Mouse (Mus musculus) layer of hippocampus, postnatal 14 days (tissue): ENCODE results near the gene 4931409K22Rik. TPM values are rescaled to one million over a fixed set of nuclear protein-coding genes. Genes with fewer than 3 reads are reported as not detected.

ENCODE experiments used
- DNase-seq, 2 experiments: peaks; one replicate each; pipeline ENCODE4 v3.0.0; 2021 to 2022; ENCODE audit warnings: low spot score in 2 of 2, mixed read lengths in 1 of 2
- long read RNA-seq, 2 experiments: library from polyadenylated mRNA; stranded (forward); transcript quantifications; one replicate each; pipeline ENCODE4 v2.0.0; 2021
- total RNA-seq, 2 experiments: library from RNA; stranded (reverse); gene quantifications; 2 replicates each; pipeline ENCODE4 v1.2.3; 2021

The 4931409K22Rik gene
- not detected for total RNA-seq
- long read RNA-seq, experiment 1, result 0 reads
- long read RNA-seq, experiment 2, result 0 reads

DNA sequence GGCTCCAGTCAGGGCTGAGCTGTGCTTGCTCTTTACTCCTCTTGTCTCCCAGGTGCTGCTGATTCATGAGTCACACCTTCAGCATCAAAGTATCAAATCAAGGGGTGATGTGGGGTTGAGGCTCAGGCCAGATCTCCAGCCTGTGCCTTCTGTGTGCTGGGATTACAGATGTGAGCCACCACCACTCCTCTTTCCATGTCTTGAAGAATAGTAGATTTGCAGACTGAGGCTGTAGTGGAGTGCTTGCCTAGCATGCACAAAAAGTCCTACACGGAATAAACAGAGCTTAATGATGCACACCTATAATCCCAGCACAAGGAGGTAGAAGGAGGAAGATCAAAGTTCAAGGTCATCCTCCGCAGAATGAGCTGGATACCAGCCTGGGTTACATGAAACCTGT lies at the start of gene 4931409K22Rik:
Gene 4931409K22Rik (minus strand): TSS at position 101 of the 400 bp plus-strand sequence.
- DNase-seq, result no peak

DNA sequence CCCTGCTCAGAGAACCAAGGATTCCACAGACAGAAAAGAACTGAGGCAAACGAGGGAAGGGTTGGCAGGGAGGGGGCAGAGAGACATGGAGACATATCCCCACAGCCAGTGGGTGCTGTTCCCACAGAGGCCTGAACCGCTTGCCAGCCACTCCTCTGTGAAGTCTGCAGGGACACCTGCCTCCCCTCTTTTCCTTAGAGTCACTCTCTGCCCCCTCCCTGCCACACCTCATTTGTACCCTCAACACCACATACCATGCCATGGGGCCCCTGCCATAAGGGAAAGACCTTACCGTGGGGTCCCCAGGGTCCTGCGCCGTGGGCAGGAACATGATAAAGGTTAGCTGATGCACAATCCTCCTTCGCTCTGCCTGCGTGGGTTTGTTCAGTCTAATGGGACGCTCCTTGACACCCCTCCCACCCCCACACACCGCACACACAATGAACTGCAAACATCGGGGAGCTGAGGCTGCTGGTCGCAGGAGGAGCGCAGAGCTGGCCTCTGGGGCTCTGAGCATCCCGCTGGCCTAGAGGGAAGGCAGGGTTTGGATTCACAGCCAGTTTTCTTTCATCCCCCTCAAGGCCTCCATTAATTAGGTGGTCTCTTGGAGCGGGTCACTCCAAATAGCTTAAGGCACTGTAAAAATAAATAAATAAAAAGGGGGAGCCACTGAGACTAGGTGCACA lies 49.5 kb upstream of the 4931409K22Rik start:
- no peak for DNase-seq

DNA sequence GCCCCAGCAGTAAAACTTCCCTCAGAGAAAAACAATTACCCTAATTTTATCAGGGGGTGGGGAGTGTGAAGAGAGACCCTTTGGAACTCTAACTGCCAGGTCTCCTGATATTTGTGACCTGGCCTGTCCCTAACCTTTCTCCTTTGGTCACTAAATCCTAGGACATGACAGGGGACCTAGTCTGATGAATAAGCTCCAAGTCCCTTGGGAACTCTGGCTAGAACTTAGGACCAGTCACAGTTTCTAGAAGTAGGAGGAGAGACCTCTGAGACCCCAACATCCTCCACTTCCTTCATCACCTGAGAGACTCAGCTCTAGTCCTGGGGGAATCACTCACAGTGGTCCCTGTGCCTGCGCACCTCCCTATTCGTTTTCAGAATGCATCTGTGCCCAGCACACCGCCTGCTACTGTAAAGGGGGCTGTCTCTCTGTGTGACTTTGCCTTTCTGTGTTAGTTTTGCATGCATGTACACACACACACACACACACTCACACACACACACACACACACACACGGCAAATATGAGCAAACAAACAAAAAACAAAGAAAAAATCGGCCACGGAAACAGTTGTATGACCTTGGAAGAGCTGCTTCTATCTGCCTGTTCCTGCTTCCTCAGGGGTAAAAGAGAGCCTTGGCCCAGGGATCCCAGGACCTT lies 48.8 kb upstream of the 4931409K22Rik start:
- no peak for DNase-seq

DNA sequence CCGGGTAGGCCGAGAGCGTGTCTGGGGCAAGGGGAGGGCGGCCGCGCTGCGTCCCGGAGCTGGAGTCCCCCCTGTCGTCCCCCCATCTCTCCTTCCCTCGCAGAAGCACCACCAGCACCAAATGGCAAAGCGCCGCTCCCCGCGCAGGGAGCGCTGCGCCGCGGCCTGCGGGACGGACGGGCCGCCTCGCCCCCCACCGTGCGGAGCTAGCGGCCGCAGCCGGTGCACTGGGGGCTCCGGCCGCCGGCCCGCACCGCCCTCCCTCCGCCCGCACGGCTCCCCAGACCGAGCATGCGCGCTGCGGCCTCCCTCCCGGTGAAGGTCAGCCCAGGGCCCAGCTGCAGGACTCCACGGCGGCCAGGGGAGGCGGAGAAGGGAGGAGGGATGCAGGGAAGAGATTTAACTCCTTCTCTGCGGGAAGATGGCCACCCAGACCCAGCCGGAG lies 48.1 kb upstream of the 4931409K22Rik start:
- DNase-seq, result peak; percentile 76 to 78

DNA sequence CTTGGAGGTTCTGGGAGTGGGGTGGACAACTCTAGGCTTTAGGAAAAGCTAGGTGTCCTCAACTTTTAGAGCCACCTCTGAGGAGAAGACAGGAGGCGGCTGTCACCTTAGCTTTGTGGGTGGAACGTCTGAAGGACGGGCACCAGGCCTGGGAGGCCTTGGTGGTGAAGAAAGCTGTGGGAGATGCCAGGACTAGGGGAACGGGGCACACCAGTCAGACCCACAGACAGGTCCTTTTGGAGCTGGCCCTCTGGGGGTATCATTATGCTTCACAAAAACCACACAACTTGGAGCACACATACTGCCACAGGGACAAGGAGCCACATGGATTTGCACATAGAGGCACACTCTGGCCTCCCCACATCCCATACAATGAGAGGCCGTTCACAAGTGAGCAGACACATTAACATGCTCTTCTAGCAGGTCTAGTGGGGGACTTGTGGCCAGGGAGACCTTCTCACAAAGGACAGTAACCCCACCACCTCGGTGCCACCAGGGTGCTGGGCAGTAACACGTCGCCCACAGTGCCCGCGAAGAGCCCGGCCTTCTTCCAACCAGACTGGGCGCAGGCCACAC lies 47.6 kb upstream of the 4931409K22Rik start:
- no peak for DNase-seq

DNA sequence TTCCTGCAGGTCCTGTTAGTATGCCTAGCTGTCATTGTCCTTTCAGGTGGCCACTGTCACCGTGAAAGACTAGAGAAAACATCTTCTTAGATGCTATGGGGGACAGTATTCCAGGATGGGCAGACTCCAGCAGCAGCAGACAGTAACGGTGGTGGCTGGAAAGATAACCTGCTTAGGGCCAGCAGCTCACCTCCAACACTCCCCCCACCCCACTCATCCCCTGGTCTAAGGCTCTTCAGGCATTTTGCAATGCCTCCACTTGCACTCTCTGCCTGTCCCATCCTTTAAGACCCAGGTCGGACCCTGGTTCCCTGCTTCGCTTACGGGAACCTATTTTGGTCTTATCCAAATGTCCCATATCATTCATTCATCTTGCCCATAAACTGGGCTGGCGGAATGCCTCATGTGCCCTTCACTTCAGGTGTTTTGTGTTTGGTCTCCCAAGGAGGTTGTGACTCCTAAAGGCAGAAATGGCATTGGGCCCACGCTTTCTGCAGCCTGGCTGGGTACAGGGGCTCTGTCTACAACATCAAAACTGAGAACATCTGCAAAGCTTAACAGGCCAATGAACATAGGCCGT lies 46.9 kb upstream of the 4931409K22Rik start:
- DNase-seq, result no peak

DNA sequence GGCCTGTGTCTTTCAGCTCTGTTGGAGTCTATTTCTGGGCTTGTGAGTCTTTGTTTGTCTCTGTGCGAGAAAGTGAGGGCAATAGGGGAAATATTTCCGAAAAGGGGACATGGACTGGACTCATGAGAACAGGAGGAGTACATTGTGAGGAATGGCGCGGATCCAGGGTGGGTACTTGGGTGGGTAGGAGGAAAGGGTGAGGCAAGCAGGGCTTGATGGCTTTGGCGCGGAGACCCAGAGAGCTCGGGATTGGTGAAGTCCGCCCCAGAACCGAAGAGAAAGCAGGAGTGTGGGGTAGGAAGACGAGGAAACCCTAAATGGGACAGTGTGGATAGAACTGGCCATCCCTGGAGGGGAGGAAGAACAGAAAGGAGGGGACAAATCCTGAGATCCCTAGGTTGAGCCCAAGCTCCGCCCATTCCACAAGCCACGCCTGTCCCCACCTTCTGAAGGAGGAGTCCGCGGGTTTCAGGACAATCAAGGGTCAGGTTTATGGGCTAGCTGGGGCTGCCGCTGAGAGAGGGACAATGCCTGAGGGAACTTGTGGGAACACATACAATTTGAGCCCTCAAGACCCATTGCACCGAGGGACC lies 46.2 kb upstream of the 4931409K22Rik start:
- no peak for DNase-seq

DNA sequence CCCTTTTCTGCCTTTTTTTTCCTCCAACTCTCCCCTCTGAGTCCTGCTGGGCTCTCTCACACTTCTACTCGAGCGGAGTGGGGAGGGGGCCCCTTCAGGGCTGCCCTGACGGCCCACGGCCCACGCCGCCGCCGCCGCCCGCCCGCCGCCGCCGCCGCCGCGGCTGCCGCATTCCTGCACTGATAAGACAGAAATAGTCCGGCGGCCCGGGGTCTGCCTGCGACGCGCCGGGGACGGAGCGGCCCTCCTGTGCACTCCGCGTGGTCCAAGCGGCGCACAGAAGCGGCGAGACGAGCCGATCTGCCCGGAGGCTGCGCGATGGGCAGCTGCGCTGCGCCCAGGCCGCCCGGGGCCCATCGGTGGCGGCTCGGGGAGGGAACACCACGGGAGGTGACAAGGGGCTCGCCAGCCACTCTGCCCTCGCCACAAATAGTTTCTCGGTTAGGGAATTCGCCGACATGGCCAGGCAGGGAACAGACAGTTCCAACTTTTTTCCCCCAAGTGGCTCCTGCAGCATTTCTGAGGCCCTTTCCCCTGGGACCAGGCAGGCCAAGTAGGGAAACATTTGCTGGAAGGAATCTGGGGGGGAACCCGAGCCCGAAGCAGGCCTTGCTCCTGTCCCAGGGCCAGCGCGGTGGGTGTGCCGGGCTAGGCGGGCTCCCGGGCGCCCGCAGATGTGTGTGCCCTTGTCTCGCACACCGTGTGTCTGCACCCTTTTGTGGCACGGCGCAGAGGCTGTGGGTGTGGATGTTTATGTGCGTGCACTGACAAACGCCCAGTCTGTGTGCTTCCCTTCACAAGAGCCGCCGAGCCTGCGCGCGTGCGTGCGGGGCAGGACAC lies 45.5 kb upstream of the 4931409K22Rik start:
- no peak for DNase-seq

DNA sequence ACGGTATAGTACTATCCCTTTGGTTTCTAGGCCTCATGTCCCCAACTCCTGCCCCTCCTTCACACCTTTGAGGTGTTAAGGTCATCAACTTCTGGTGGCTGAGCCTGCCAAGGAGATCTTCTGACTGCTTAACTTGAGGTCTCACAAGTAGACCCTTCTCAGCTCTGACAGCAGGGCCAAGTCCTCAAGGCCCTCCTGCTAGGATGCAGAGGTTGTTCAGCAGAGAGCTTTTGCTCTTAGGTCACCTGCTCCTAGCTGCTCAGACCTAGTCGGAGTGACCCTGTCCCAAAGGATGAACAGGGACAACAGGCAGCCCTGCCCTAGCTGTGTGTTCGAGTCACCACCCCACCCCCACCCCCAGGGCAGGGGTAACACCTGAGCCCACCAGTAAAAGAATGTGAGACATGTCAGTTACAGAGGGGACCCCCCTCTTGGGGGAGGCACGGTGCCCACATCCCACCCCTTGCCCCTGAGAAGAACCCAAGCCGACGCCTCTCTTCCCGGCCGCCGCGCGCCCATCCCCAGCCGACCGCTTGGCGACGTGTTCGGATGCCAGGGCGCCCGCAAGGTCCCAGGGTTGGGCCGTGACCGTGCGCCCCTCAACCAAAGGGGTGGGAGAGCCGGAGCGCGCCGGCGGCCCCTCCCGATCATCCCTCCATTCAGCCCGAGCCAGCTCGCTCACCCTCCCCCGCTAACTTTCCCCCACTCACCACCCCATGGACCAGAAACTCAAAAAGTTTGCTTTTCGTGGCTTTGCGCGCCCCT lies 44.6 kb upstream of the 4931409K22Rik start:
- DNase-seq, result no peak

DNA sequence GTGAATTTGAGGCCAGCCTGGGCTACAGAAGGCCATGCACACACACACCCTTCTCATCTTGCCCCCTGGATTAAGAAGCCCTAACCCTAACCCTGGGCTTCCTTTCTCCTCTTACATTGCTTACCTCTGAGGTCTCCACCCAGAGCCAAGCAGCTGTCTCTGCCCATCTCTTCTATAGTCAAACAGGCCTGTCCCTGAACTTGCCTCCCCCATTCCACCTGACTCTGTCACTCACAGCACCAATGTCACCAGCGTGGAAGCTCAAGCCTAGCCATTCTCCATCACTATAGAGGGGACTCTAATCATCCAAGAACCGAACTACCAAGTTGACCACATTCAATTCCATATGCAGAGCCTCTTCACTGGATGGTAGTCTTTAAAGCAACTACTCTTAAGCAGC lies 43.6 kb upstream of the 4931409K22Rik start:
- no peak for DNase-seq

DNA sequence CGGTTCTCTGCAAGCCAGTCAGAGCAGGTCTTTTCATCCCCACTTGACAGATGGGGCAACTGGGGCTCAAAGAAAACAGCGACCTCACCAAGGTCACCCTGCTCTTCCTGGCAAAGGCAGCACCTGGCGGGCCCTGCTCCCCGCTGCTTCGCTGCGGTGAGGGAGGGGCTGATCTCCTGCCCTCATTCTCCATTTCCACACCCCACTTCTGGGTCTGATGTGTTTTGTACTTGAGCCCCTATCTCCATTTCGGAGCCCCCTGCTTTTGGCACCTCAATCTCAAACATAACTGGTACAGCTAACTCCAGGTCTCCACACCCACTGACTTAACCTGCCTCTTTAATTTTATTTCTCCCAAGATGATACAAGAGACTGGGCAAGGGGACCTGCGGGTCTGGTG lies 42.5 kb upstream of the 4931409K22Rik start:
- no peak for DNase-seq

DNA sequence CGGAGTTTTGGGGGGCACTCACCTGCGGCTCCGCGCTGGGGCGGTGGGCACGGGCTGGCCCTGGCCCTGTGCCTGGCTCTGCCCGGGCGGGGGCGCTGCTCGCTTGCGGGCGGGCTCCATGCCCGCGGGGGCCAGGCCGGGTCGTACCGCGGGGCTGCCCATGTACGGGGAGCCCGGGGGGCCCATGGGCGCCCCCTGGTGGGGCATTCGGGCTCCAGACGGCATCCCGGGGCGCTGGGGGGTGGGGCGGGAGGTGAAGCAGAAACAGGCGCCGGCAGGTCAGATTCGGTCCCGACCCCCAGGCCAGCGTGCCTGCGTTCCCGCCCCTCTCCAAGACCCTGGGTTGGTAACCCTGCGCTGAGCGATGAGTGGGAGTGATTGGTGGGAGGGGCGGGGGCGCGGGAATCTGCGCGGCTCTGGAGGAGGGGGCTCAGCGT lies 42.0 kb upstream of the 4931409K22Rik start:
- DNase-seq, result no peak

DNA sequence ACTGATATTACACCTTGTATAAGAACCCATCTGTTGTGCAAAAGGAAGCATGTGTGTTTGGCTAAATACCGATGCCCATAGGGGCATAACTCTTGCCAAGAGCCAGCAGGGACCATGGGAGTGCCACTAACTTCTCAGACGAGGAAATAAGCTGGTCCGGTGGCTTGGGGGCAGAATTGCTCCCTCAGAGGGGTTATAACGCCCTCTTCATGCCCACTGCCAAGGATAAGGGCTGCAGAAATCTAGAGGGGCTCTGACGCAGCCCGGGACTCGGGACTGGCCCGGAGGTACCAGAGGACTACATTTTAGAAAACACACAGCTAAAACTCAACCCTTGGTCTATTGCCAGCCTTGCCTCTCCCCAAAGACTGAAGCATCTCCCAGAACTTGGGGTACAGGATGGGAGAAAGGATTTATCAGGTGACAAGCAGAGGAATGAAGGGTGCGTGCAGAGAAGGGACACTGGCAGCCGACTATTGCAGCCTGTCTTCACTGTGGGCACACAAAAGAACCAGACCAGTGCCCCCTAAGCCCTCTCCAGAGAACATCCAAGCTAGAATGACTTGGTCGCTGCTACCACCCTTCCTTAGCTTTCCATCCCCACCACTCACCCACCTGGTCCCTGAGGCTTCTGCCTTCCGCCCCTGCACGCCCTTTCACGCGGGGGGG lies 41.4 kb upstream of the 4931409K22Rik start:
- DNase-seq, result no peak

DNA sequence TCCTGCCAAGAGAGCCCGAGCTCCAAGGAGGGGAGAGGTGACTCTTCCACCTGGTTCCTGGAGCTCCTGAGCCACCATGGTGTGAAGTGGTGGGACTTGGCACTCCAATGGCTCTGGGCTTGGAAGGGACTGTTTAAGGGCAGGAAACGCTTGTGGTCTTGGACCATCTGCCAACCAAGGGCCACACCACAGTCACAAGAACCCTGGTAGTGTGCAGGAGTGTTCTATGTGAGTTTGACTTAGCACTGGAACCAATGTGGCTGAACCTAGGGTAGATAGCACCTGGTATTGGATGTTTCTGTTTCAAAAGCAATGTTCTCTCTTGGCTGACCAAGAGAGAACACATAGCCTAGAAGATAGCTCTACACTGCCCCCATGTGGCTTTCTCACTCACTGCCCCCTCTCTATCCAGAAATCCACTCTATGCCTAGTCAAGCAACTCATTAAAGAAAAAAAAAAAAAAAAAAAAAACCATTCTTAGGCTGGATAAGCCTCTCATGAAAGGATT lies 40.7 kb upstream of the 4931409K22Rik start:
- peak; percentile 79 to 88 for DNase-seq

DNA sequence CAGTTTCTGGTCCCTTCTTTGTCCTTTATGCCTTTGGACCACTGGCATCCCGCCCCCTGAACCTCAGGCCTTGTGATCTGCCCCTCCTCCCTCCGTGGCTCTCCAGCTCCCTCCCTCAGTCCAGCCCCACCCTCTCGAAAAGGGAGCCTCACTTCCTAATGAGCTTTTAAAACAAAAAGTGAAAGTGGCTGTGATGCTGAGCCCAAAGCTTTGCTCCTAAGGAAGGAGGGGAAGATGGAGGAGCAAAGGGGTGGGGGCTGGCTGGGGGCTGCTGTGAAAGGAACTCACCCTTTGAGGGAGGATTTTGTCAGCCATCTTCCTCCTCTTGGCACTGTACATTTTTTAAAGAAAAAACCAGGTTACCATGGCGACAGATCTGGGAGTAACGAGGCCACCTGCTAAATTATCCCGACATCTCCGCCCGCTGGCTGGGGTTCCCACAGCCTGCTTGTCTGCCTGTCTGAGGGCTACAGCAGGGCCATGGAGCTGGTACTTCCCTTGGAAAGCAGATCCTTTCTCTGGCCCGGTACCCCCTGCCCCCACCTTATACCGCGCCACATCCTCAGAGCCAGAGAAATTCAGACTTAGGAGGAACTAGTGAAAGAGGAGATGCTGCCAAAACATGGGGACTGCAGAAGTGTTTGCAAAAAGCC lies 40.0 kb upstream of the 4931409K22Rik start:
- DNase-seq, result peak; percentile 73 to 83

DNA sequence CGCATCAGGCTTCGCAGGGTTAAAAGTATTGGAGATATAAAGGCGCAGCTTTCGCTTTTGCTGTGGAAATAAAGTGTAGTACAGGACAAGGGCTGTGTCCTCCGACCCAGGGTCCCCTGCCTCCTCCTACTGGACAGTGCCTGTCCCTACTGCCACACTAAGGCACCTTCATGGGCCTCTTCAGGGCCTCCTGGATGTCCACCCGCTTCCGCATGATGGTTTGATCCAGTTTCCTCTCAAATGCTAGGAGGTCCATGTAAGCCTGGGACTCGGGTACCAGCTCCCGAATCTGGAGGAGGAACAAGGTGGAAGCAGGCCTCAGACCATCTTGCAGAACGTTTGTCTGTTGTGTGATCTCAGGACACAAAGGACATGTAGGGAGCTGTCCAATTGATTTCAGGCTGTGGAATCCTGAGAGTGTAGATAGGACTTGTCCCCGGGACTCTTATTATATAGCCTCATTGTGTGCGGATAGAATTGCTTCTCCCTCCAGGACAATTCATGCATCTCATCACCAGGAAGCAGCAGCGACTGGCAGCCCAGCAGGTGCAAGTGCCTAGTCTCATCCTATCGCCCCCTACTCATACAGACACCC lies 39.3 kb upstream of the 4931409K22Rik start:
- DNase-seq, result peak in 1 of 2 experiments; percentile 28

DNA sequence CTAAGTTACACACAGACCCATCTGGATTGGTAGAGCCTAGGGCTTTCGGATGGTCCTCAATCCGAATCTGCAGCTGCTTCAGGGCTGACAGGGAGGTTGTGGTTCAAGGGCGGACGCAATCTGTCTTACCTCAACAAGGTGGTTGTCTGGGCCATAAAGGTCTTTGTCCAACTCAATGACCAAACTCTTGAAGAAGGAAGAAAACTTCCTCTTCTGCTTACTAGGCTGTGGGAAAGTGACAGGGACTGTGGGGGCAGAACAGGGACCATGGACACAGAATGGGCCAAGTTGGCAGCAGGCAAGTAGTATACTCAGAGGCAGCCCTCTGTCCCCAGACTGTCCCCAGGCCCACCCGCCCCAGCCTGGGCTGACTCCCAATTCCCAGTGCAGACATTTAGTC lies 38.7 kb upstream of the 4931409K22Rik start:
- DNase-seq, result no peak

DNA sequence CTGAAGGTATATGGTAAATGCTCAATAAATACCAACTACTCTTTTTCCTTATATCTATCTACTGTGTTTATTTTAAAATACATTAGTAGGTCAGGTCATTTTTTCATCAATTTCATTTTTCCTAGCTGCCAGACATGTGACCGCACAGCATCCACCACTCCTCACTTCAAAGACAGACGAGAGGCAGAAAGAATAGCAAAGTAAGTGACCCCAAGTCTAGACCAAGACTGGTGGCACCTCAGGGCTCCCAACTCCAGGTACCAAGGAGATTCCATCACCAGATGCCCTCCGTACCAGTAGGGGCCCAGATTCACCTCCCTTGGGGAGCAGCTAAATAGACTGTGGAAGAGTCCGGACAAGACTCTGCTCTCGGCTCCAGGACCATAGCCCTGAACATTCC lies 37.7 kb upstream of the 4931409K22Rik start:
- no peak for DNase-seq
